Mouse (Mus musculus) right cerebral cortex, adult 2 months (tissue): ENCODE results near the gene Tomm40.

Experiments
- DNase-seq, 2 experiments: peaks; one replicate each; pipeline ENCODE4 v3.0.0; 2021 to 2022; ENCODE audit warnings: low spot score in 2 of 2

Tomm40 gene

DNA sequence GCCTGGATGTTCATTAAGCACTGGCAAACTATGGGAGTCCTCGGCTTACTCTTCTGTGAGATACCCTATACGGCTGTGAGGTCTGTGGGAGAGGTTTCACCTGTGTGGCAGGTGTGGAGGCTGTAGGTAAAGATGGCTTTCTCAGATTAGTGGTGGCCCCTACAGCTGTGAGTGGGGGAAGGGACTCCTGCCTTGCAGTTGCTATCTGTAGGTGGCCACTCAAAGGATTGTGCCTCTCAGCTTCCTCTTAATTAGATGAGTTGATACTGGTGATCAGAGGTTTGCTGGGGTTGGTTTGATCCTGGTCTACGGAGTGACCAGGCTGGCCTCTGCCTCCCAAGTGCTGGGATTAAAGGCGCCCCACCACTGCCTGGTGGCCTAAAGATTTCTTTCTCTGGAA is 10.8 kb downstream of the Tomm40 start:
- no peak for DNase-seq

DNA sequence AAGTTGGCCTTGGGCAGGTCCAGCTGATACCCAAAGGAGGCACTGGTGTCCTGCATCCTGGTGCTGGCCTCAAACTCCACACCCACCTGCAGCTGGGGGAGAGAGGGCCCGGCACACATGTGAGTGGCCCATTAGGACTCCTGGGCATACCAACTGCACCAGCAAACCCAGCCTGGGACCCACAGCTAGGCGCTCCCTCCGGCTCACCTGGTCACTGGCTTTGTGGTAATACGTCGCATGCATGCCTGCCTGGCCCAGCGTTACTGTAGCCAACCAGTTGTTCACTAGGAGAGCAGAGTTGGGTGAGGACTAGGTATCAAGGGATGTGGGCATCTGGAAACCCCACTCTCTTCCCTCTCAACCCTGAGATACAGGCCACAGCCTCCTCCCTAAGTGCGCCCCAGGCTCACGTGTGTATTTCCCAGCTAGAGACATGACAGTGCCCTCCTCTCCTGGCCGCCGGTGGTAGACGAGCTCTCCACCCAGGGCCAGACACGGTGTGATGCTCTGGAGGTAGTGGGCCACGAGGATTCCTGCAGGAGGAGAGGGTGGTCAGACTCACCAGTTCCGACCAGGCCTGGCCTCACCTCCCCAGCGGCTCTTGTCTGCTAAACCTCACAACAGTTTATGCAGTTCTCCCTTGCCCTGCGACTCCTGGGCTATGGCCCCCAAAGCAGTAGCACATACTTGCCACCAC is 12.2 kb downstream of the Tomm40 start:
- no peak for DNase-seq

- peak; percentile 60 to 64 for DNase-seq
Observed at GRCm38 (mm10) chr7:19701069-19701761, 14.0 kb downstream of the Tomm40 start.

- no peak for DNase-seq
Observed at GRCm38 (mm10) chr7:19700299-19701068, 14.8 kb downstream of the Tomm40 start.

DNA sequence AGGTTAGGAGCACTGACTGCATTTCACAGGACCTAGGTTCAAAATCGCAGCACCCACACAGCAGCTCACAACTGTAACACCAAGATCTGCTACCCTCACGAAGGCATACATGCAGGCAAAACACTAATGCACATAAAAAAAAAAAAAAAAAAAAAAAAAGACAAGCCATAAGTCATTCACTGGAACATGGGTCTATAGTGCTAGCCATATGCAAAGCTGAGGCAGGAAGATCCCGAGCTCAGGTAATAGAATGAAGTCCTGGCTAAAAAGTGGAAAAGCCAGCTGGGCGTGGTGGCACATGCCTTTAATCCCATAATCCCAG is 15.4 kb downstream of the Tomm40 start:
- no peak for DNase-seq

GRCm38 (mm10) chr7:19698907-19699826 is 16.1 kb downstream of the Tomm40 start, which contains the start of gene Apoe:
TSS of gene Apoe (minus strand) at chr7:19699188.
- peak; percentile 48 to 53 for DNase-seq

- no peak for DNase-seq
Observed at GRCm38 (mm10) chr7:19697949-19698906, 17.0 kb downstream of the Tomm40 start.

DNA sequence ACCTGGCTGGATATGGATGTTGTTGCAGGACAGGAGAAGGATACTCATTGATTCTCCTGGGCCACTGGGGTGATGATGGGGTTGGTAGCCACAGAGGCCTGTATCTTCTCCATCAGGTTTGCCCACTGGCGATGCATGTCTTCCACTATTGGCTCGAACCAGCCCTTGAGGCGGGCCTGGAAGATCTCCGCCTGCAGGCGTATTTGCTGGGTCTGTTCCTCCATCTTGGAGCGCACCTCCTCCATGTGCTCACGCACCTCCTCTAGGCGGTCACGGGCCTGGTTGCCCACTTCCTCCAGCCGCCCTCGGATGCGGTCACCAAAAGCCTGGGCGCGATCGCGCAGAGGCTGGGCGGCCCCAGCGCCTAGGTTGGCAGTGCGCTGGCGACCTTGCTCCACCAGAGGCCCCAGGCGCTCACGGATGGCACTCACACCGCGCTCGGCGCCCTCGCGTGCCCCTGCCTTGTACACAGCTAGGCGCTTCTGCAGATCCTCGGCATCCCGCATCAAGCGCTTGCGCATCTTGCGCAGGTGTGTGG is 18.8 kb downstream of the Tomm40 start:
- DNase-seq = no peak

DNA sequence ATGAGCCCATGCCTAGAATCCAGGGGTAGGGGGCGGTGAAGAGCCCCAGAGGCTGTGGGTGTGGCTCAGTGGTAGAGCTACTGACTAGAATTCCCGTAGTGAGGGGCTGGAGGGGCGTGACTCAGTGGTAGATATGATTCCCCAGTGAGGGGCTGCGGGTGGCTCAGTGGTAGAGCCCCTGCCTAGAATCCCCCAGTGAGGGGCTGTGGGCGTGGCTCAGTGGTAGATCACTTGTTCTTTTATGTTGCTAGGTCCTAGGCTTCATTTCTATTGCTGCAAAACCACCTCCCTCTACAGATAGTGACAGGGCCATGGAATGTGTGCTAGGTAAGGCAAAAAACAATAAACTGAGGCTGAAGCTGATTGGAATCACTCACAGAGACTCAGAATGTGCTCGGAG is 19.4 kb downstream of the Tomm40 start:
- DNase-seq = no peak

GRCm38 (mm10) chr7:19695213-19695594 is 20.0 kb downstream of the Tomm40 start:
- no peak for DNase-seq

- no peak for DNase-seq
Observed at GRCm38 (mm10) chr7:19694336-19695212, 20.7 kb downstream of the Tomm40 start.

DNA sequence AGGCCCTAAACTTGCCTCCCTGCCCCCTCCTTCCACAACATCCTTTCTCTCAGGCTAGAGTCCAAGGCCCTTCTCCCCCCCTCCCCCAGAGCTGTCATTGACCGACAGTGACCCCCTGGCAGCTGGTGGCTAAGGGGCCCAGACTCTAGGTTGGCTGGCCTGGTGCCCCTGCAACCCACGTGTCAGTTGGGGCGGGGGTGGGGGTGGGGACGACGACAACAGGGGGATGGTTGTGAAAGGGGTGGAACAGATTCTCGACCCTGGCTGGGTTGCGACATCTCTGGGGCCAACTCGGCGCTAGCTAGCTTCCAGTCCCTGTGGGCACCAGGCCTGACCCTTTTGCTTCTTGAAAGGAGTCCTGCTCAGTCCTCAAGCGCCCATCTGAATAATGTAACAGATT is 21.8 kb downstream of the Tomm40 start:
- no peak for DNase-seq

DNA sequence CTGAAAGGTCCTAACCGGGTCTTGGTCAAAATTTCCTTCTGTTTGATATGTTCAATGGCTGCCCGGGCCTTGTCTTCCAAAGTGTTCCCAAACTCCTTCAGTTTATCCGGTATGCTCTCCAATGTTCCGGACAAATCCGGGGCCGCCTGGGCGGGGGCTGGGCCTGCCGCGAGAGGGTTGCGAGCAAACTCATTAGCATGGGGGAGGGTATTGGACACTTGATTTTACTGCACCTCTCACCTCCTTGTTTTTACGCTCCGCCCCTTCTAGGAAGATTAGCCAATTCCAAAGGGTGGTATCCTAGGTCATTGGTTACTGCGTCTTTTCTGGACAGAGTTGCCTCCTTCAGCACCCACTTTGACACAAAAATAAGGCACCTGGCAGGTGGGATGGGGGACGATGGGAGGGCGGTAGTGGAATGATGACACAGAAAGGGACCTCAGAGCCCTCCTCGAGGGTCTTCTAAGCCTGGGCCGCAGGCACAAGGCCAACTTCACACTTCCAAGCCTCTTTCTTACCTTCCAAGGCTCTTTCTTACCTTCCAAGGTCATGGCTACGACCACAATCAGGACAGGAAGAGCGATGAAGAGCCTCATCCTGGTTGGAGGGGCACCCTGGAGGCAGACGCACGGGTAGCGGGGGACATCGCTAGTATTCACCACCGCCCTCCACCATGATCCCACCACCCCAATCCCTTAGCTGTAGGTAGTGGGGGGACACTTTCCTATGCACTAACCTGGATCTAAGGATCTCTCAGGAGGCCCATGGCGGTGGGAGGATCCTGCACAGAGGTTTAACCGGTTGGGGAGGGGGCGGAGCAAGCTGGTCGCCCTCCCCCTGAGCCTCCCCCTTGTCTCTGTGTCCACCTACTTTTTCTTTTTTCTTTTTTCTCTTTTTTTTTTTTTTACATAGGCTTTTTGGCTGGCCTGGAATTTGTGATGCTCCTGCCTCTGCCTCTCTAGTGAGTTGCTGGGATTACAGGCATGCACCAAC is 23.1 kb downstream of the Tomm40 start, which contains the start of gene Apoc1:
Gene Apoc1, minus strand, starts transcription at position 788 of the 993 bp plus-strand sequence.
- DNase-seq = no peak

DNA sequence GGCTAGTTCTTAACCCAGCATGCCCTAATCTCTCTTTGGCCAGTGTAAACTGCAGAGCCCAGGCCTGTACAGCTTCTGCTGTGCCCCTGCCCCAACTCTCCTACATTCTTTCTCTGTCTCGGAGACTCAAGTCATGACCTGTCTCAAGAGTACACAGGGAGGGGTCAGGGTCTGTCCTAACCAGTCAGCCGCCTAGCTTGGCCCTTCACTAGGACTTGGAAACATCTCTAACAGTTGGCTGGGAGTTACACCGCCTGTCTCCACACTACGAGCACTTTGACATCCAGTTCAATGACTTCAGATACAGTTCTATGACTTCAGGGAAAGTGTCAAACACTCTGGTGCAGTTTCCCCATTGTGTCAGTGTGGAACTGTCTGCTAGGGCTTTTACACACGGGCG is 23.8 kb downstream of the Tomm40 start:
- no peak for DNase-seq

DNA sequence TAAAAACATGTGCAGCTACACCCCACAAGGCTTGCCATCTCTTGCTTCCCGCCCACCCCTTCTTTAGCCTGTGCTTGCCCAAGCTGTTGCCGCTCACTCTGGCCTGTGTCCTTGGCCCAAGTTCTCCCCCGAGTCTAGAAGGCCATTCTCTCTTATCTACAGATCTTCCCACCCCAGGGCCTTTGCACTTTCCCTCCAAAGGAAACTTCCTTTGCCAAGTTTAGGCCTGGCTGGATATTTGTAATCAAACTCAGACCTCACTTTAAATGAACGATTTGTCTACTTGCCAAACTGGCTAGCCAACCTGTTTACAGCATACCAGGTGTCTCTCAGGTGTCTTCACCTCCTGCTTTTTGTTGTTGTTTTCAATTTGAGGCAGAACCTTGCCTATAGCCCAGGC is 24.4 kb downstream of the Tomm40 start:
- no peak for DNase-seq

DNA sequence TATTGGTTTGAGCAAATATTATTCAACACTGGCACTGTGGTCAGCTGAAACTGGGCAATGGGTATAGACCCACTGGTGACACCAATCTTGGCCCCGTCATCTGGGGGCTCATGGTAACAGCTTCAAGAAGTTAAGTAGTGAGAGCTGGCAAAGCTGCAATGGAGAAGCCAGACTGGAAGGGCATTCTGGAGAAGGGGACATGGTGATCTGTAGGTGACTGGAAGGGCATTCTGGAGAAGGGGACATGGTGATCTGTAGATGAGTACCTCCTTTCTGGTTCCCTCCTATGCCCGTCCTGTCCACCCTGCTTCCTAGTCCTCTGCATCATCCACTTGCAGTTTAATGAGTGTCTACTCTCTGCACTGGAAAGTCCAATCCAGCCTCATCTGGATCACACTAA is 26.6 kb downstream of the Tomm40 start:
- DNase-seq = no peak

- no peak for DNase-seq
Observed at GRCm38 (mm10) chr7:19688101-19688500, 27.1 kb downstream of the Tomm40 start.
